Mouse (Mus musculus) MEL (cell line): ENCODE measurements around the gene Flywch1. TPM values are rescaled to one million over a fixed set of nuclear protein-coding genes. Genes with fewer than 3 reads are reported as not detected.
A peak's percentile ranks its signal among the peaks of the same experiment; 100 is the strongest.

ENCODE experiments used
- DNase-seq: peaks from one replicate; pipeline ENCODE4 v3.0.0; 2011; ENCODE audit warnings: low read depth, low spot score
- H3K27ac ChIP-seq: 2 replicates; pipeline ENCODE4 v1.5.1; 2012; ENCODE audit warnings: low read depth, mild to moderate bottlenecking, control low read depth, low read length, moderate library complexity; ENCODE audit not compliant: control insufficient read depth
- H3K27me3 ChIP-seq, 2 experiments: fragments of 150-350 bp in 1 of 2; sonication (generic) in 1 of 2; 2 replicates each; pipeline ENCODE4 v1.6.1; 2012; ENCODE audit warnings: low read length in 2 of 2, mild to moderate bottlenecking in 2 of 2, improper control_type of control experiment in 1 of 2, moderate library complexity in 1 of 2; ENCODE audit not compliant: insufficient read depth in 2 of 2, control insufficient read depth in 1 of 2
- H3K36me3 ChIP-seq, 2 experiments: 2 replicates each; pipeline ENCODE4 v1.6.1; 2012 to 2014; ENCODE audit warnings: low read length in 2 of 2, improper control_type of control experiment in 1 of 2, inconsistent platforms in 1 of 2, mild to moderate bottlenecking in 1 of 2; ENCODE audit not compliant: insufficient read depth in 2 of 2, control insufficient read depth in 1 of 2
- H3K4me1 ChIP-seq, 2 experiments: fragments of 150-350 bp in 1 of 2; sonication (generic) in 1 of 2; 2 replicates each; pipeline ENCODE4 v1.6.1; 2012; ENCODE audit warnings: low read length in 2 of 2, improper control_type of control experiment in 1 of 2, mild to moderate bottlenecking in 1 of 2; ENCODE audit not compliant: insufficient read depth in 2 of 2, control insufficient read depth in 1 of 2
- H3K4me3 ChIP-seq, 2 experiments: fragments of 150-350 bp in 1 of 2; sonication (generic) in 1 of 2; 2 replicates each; pipeline ENCODE4 v1.5.1; 2012; ENCODE audit warnings: low read depth in 2 of 2, low read length in 2 of 2, mild to moderate bottlenecking in 2 of 2, moderate library complexity in 2 of 2, control low read depth in 1 of 2, improper control_type of control experiment in 1 of 2; ENCODE audit not compliant: control insufficient read depth in 1 of 2, insufficient read depth in 1 of 2
- H3K79me2 ChIP-seq: 2 replicates; pipeline ENCODE4 v1.6.1; 2012; ENCODE audit warnings: mild to moderate bottlenecking, low read length, moderate library complexity; ENCODE audit not compliant: control insufficient read depth, poor library complexity, insufficient read depth
- H3K9ac ChIP-seq: 2 replicates; pipeline ENCODE4 v1.6.1; 2012; ENCODE audit warnings: low read depth, mild to moderate bottlenecking, control low read depth, low read length, moderate library complexity; ENCODE audit not compliant: control insufficient read depth, poor library complexity, severe bottlenecking
- H3K9me3 ChIP-seq: fragments of 150-350 bp; sonication (generic); replicated peaks from 2 replicates; pipeline ENCODE4 v1.6.1; 2012; ENCODE audit warnings: mild to moderate bottlenecking, low read length, improper control_type of control experiment, moderate library complexity; ENCODE audit not compliant: insufficient read depth
- BHLHE40 ChIP-seq: IDR thresholded peaks from 2 replicates; pipeline ENCODE4 v1.6.1; 2012; ENCODE audit warnings: low read depth, mild to moderate bottlenecking, inconsistent platforms, low read length, improper control_type of control experiment, borderline replicate concordance
- CTCF ChIP-seq, 3 experiments: IDR thresholded peaks in 2 of 3; conservative IDR thresholded peaks in 1 of 3; 2 replicates each; pipeline ENCODE4 v1.5.1; 2011 to 2012; ENCODE audit warnings: low read length in 3 of 3, low read depth in 2 of 3, mild to moderate bottlenecking in 2 of 3, improper control_type of control experiment in 1 of 3, inconsistent platforms in 1 of 3, mixed read lengths in 1 of 3, moderate library complexity in 1 of 3; ENCODE audit not compliant: control insufficient read depth in 1 of 3, insufficient read depth in 1 of 3, poor library complexity in 1 of 3, severe bottlenecking in 1 of 3
- ETS1 ChIP-seq: IDR thresholded peaks from 2 replicates; pipeline ENCODE4 v1.6.1; 2012; ENCODE audit warnings: low read depth, mild to moderate bottlenecking, inconsistent platforms, low read length, improper control_type of control experiment, moderate library complexity
- HCFC1 ChIP-seq: IDR thresholded peaks from 2 replicates; pipeline ENCODE4 v1.6.1; 2012; ENCODE audit warnings: low read depth, mild to moderate bottlenecking, inconsistent platforms, low read length, improper control_type of control experiment, moderate library complexity
- MEF2A ChIP-seq: IDR thresholded peaks from 2 replicates; pipeline ENCODE4 v1.6.1; 2014; ENCODE audit warnings: low read depth, mild to moderate bottlenecking, inconsistent platforms, low read length, improper control_type of control experiment; ENCODE audit not compliant: poor library complexity, insufficient replicate concordance, severe bottlenecking; ENCODE audit errors: extremely low read depth
- NELFE ChIP-seq: IDR thresholded peaks from 2 replicates; pipeline ENCODE4 v1.6.1; 2011; ENCODE audit warnings: low read depth, low read length, improper control_type of control experiment
- NRF1 ChIP-seq: IDR thresholded peaks from 2 replicates; pipeline ENCODE4 v1.6.1; 2014; ENCODE audit warnings: low read depth, mild to moderate bottlenecking, inconsistent platforms, low read length, improper control_type of control experiment, moderate library complexity; ENCODE audit not compliant: poor library complexity, insufficient read depth, severe bottlenecking
- POLR2A ChIP-seq, 2 experiments: IDR thresholded peaks; 2 replicates each; pipeline ENCODE4 v1.6.1; 2011 to 2012; ENCODE audit warnings: low read length in 2 of 2, mild to moderate bottlenecking in 2 of 2, control low read depth in 1 of 2, improper control_type of control experiment in 1 of 2, low read depth in 1 of 2, moderate library complexity in 1 of 2; ENCODE audit not compliant: control insufficient read depth in 1 of 2, insufficient read depth in 1 of 2, poor library complexity in 1 of 2
- POLR2AphosphoS2 ChIP-seq: IDR thresholded peaks from 2 replicates; pipeline ENCODE4 v1.6.1; 2011; ENCODE audit warnings: low read length, improper control_type of control experiment
- TCF12 ChIP-seq: IDR thresholded peaks from 2 replicates; pipeline ENCODE4 v1.6.1; 2014; ENCODE audit warnings: low read depth, mild to moderate bottlenecking, inconsistent platforms, low read length, improper control_type of control experiment, moderate library complexity
- ZKSCAN1 ChIP-seq: IDR thresholded peaks from 2 replicates; pipeline ENCODE4 v1.6.1; 2012; ENCODE audit warnings: low read depth, mild to moderate bottlenecking, inconsistent platforms, low read length, improper control_type of control experiment, moderate library complexity
- ZMIZ1 ChIP-seq: IDR thresholded peaks from 2 replicates; pipeline ENCODE4 v1.6.1; 2012; ENCODE audit warnings: low read depth, mild to moderate bottlenecking, inconsistent platforms, low read length, improper control_type of control experiment, moderate library complexity
- ZNF384 ChIP-seq: IDR thresholded peaks from 2 replicates; pipeline ENCODE4 v1.6.1; 2012; ENCODE audit warnings: low read depth, mild to moderate bottlenecking, inconsistent platforms, low read length, improper control_type of control experiment
- polyA plus RNA-seq, 2 experiments: library from polyadenylated mRNA; stranded (reverse) in 1 of 2; unstranded in 1 of 2; fragments of >175 nt in 1 of 2; fragments of >200 nt in 1 of 2; gene quantifications; 2 replicates each; pipeline versions ENCODE4 v1.2.1 to v1.2.4; 2012; ENCODE audit warnings: low replicate concordance in 2 of 2, low read depth in 1 of 2; ENCODE audit not compliant: insufficient read length in 2 of 2, insufficient read depth in 1 of 2, missing spikeins in 1 of 2
- total RNA-seq: library from RNA; depleted of rRNA; stranded (reverse); fragments of 300-350 nt; gene quantifications from 2 replicates; pipeline ENCODE4 v1.2.3, GENCODE M21; 2012

Flywch1 gene
- total and polyA plus RNA-seq, 3 experiments = 15.3 to 29.7 TPM; not detected in 1

GRCm38 (mm10) chr17:23738836-23739201, 32.6 kb downstream of the Flywch1 start:
- Histone ChIP-seq H3K27me3 (no peaks in the 10 kb centered on the region), H3K79me2 (no peaks in the 10 kb centered on the region; the same call in 1 of the 2 replicates), H3K36me3 (no peaks in the 10 kb centered on the region; a peak in 1 of 4 replicates), H3K4me3 (no peak overlapping the region), H3K27ac (no peak overlapping the region), H3K9me3 (no peaks in the 10 kb centered on the region), H3K9ac (no peak overlapping the region), H3K4me1 (peaks cover 0 to 5% of the 10 kb centered on the region in 2 experiments; a peak in 1 of 4 replicates)
- DNase-seq = no peak
- no peak for TF ChIP-seq TCF12
- TF ChIP-seq BHLHE40 = no peak
- TF ChIP-seq NRF1 = no peak

- Histone ChIP-seq H3K27ac (no peak overlapping the region), H3K9ac (no peak overlapping the region), H3K27me3 (no peaks in the 10 kb centered on the region), H3K4me1 (peaks cover 0 to 5% of the 10 kb centered on the region in 2 experiments; a peak in 1 of 4 replicates), H3K4me3 (no peak overlapping the region), H3K9me3 (no peaks in the 10 kb centered on the region), H3K79me2 (no peaks in the 10 kb centered on the region; the same call in 1 of the 2 replicates), H3K36me3 (no peaks in the 10 kb centered on the region; a peak in 1 of 4 replicates)
- TF ChIP-seq POLR2A (IDR thresholded peaks at IDR 0.05; ENCODE audit: control insufficient read depth in 1 of 2, insufficient read depth in 1 of 2, low read depth in 1 of 2, low read length in 2 of 2, poor library complexity in 1 of 2) = no peak
- no peak for TF ChIP-seq MEF2A
- no peak for TF ChIP-seq BHLHE40
- TF ChIP-seq NELFE = no peak
- TF ChIP-seq ZKSCAN1 = no peak
- TF ChIP-seq CTCF (IDR thresholded peaks at IDR 0.05 in 2 of 3, conservative IDR thresholded peaks at IDR 0.05 in 1 of 3; ENCODE audit: control insufficient read depth in 1 of 3, insufficient read depth in 1 of 3, low read depth in 2 of 3, low read length in 3 of 3, poor library complexity in 1 of 3, severe bottlenecking in 1 of 3) = peak; percentile 20 to 23 (median 22); a peak in 3 of 6 replicates
- TF ChIP-seq POLR2AphosphoS2 = no peak; the same call in 1 of the 2 replicates
- TF ChIP-seq HCFC1 = no peak
- DNase-seq = peak; percentile 28
Measured at GRCm38 (mm10) chr17:23737493-23738445, 33.6 kb downstream of the Flywch1 start.

- Histone ChIP-seq H3K4me1 (peaks cover 0 to 5% of the 10 kb centered on the region in 2 experiments; a peak in 1 of 4 replicates), H3K79me2 (no peaks in the 10 kb centered on the region), H3K27me3 (no peaks in the 10 kb centered on the region), H3K9me3 (no peaks in the 10 kb centered on the region), H3K36me3 (peaks cover 0 to 3% of the 10 kb centered on the region in 2 experiments; a peak in 2 of 4 replicates), H3K27ac (no peak overlapping the region), H3K9ac (no peak overlapping the region), H3K4me3 (no peak overlapping the region)
- TF ChIP-seq CTCF (IDR thresholded peaks at IDR 0.05 in 2 of 3, conservative IDR thresholded peaks at IDR 0.05 in 1 of 3; ENCODE audit: control insufficient read depth in 1 of 3, insufficient read depth in 1 of 3, low read depth in 2 of 3, low read length in 3 of 3, poor library complexity in 1 of 3, severe bottlenecking in 1 of 3) (no peak), ETS1 (no peak), ZMIZ1 (no peak), ZNF384 (no peak)
- no peak for DNase-seq
Measured at GRCm38 (mm10) chr17:23734341-23734740, 37.1 kb downstream of the Flywch1 start.
